Mouse (Mus musculus): ENCODE data around the gene Gldn.

Gldn gene

DNA sequence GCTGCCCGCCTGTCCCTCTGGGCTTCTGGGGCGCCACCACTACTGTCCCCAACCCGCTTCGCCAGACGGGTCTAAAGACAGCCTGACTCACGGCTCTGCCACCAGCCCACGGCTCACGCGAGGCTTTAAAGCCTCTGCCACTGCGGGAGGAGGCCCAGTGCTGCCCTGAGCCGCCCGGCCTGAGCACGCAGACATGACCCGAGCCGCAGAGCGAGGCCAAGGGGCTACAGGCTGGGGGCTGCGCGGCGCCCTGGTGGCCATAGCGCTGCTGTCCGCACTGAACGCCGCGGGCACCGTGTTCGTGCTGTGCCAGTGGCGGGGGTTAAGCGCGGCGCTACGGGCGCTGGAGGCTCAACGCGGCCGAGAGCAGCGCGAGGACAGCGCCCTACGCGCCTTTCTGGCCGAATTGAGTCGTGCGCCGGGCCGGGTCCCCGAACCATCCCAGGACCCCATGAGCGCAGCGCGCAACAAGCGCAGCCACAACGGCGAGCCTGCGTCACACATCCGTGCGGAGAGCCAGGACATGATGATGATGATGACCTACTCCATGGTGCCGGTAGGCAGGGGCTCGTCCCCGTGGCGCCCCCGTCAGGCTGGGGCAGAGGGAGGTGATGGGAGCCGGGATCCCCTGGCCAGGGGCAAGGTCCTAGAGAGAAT lies at the start of gene Gldn:
Gene Gldn, plus strand, starts transcription at position 156 of the 657 bp plus-strand sequence.
- DNase-seq: peak; percentile 45 to 62

DNA sequence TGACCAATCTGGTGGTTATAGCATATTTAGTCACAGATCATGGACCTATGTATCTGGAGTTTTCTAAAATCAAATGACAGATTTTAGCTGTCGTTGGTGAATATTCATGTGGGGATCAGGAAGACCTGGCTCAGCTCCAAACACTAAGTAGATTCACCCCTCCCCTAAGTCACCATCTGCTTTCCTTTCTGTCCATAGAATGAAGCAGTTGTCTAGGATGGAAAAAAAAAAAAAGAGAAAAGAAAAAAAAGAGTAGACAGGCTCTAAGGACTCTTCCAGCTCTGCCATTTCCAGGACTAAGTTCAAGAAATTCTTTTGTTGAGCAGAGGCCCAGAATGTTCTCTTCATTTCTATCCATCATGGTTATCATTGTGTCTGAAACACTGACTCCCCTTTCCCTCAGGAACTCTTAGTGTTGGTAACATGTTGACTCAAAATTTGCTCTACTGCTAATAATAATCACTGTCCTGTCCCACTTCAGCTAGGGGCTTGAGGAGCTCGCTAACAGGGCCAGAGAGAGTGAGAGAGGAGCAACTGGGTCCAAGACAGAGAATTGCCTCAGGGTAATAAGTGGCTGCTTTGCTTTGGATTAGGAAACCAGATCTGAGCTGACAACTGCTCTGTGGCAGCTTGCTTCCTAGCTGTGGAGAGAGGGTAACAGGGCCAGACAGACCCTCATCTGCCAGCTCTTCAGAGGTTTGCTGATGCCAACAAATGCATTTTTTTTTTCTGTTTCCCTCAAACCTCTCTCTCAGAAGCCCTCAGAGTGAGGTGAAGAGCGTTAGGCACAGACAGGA lies 41.2 kb upstream of the Gldn start:
- DNase-seq: no peak

DNA sequence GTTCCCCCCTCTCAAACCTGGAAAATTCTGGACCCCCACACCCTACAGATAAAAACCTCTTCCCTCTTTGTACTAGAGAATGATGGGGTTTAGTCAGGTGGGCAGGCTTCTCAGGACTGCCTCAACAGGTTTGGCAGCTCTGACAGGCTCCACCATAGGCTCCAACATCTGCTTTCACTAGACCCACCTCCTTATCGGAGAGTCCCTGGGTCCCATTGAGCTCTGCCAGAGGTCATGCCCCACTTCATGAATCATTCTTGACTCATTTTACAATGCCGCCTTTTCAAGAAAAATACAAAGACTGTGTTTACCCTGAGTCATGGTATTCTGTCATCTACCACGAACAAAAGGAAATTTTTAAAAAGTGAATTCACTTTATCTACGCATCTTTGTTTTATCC lies 21.5 kb upstream of the Gldn start:
- DNase-seq: no peak

DNA sequence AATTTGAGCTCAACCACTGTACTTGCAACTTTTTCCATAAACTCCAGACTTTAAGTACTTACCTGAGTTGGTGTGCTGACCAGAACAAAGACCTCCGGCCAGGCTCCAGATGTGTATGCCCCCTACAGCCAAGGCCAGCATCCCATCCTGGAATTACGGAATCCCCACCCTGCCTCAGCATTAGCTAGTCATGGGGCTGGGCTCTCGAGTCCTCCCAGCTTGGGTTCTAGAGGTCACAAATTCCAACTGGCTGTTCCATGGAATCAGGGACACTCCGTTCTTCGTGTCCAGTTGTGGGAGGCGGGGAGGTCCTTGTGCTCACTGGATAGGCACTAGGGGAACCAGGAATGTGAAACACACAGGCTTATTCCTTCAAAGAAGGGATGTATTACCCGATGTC lies 18.3 kb upstream of the Gldn start, which contains the start of gene Cyp19a1:
Gene Cyp19a1, minus strand, starts transcription at position 101 of the 400 bp plus-strand sequence.
- no peak for DNase-seq

DNA sequence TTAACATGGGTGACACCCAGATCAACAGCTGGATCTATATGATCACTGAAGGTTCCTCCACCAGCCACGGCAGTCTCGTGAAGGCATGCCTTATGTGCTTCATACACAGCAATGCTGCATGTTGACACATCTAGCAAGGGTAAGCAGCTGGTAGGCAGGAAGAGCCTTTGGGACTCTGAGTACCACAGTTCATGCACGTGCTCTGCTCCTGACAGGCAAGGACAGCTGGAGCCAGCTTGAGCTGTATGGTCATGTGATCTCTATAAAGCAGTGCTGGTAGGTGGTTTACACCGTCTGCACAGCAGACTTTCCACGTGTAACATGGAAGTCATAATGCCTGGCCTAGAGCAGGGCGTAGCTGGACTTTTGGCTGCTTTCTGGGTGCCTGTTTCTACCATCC lies 16.3 kb upstream of the Gldn start:
- no peak for DNase-seq

DNA sequence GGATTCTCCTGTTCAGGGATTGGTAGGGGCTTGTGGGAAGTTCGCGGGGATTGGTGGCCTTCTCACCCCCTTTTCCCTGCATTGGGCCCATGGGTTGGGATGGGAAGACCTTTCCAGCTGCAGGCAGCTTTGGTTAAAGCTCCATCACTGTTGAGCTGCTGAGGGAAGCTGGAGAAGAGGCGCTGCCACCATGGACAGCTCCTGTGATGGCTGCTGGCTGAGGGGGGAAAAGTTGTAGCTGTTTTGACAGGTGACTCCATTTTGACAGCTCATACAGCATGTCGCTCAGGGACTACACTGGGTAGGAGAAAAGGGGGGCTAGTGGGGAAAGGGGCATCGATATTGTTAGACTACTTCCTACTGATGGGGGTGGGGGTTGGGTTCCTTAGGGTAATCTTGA lies 15.4 kb upstream of the Gldn start:
- DNase-seq: peak; percentile 65 to 66

DNA sequence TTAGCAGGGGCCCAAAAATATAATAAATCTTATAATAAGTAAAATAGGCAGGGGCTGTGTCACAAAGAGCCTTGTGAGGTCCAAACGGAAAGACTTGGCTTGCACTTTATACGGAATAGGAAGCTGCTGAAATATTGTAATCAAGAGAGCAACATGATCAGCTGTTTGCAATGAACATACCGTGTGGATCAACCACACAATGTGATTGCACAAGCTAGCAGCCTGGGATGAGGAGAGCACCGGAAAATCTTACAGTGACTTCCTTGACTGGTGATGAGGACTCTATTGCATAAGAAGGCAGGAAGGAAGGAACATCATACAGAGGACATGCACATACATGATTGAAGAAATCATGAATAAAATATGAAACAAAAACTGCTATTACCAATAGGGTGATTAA lies 11.0 kb upstream of the Gldn start:
- DNase-seq: no peak

DNA sequence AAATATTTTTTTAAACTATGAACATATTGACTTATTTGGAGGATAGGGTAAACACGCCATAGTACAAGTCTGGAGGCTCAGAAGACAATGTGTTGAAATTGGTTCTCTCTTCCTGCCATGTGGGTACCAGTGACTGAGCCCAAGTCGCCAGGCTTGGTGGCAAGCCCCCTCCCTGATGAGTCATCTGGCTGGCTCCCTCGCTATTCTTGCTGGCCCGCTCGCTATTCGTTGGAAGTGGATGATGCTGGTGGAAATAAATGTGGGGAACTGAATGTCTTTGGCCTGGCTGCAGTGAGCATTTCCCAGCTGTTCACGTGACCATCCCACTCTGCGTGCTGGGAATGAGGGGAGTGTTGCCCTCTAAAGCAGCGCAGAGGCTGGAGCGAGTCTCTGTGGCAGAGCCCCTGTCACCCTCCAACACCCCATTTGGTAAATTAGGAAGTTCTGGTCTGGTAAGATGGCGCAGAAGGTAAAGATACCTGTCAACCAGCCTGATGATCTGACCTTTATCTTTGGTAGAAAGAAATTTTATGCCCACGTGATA lies 7.2 kb upstream of the Gldn start:
- no peak for DNase-seq

DNA sequence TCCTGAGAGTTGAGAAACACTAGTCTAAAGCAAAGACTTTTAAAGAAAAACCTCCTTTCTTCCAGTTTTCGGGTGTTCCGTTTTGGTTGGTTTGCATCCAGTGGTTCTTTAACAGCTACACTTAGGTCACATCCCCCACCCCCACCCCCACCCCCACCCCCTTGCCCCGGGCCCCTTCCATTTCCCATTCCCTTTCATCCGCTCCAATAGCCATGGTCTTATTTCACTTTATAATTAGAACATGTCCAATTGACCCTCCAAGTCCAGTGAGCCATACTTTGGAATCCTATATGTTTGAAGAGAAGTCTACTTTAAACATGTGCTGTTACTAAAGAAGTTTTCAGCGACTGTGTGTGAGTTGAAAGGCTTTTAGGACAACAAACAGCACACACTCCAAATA lies 1.5 kb downstream of the Gldn start:
- no peak for DNase-seq

DNA sequence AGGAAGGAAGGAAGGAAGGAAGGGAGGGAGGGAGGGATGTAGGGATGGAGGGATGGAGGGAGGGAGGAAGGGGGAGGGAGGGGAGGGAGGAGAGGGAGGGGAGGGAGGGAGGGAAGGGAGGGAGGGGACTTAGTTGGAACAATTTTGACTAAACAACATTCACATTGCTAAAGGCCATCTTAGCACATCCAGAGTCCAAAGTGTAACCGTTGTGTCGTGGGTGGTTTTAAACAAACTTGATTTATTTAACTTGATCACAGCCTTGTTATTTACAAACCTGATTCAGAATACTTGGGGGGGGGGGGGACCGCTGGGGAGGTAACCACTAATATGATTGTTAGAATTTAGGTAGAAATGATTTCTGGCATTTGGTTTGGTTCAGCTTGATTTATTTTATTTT lies 13.1 kb downstream of the Gldn start:
- no peak for DNase-seq

DNA sequence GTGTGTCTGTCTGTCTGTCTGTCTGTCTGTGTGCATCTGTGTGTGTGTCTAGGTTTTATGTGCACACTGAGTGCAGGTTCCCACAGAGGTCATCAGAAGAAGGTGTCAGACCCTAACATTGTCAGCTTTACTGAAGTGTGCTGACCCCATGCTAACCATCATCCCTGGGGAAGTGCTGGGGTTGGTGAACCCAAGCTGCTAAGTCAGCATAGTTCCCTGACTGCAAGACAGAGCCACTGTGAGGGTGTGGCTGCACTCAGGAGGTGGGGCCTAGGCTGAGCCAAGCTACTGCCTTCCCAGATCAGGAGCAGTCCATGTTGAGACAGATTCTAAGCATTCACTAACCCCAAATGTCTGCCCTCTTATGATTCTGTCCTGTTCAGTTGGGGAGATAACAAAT lies 13.5 kb downstream of the Gldn start:
- no peak for DNase-seq

DNA sequence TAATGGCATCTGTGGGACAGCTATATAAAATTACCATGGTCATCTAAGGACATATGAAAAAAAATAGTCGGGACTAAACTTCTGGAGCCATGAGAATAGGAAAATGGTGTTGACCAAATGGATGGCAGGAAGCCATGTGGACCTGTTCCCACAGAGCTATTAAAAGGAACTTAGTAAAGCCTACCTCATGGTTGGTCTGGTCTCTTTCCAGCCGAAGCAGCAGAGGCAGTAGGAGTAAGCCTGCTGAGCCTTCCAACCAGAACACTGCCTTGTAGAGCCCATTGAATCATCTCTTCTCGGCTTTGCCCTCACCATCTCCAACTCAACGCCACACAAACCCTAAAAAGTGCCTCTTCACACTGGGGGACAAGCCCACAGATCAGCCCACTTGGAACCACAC lies 15.0 kb downstream of the Gldn start:
- DNase-seq: no peak

DNA sequence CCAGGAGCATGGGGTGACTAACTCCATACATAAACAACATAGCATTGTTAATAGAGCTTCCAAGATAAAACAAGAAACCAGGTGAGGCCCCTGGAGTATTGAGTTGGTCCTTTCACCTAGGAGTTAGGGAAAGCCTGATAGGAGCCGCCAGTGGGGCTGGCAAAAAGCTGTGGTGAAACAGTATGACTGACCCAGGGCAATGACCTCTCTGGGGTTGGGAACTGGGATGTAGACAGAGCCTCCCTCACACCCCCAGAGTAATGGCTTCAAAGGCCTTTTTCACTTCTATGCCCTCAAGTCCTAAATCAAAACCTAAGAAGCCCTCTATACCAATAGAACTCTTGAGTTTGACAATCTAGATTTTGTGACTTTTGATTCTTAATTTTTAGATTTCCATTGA lies 21.9 kb downstream of the Gldn start:
- no peak for DNase-seq

DNA sequence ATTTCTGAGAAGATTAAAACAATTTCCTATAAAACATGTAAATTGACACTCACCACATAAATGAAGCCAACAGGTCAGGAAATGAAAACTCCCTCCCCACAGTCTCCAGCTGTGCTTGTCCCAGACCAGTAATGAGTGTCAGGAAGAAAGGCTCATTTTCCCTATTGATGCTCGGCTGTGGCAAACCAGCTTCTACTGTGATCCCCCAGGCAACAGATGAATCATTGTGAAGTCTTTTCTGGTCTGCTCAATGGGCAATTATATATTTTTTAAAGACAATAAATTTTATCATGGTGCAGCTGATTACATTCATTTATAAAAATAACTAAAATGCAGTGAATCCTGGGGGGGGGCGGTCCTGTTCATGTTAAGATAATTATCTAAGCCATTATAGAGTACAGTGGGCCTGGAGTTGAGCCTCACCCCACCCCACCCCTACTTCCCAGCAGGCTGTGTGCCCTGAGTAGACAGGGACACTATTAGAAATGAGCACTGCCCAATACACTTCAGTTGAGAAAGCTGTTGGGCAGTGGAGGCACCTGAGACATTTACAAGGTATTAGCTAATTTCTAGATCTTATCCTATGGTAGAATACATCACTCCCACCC lies 22.6 kb downstream of the Gldn start:
- no peak for DNase-seq

DNA sequence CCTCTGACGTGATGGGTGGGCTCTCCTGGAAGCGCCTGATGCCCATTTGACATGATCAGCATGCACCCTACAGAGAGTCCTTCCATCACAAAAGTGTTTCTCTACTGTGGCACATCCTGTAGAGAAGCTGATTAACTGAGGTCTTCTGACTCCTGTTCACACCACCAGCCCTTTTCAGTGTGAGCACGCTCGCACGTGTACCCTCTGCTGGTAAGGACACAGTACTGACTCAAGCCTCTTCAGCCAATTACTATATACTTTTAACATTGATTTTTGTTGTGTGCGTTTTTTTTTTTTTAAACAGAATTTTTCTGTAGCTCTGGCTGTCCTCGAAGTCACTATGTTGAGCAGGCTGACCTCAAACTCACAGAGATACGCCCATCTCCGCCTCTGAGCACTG lies 30.1 kb downstream of the Gldn start:
- no peak for DNase-seq

DNA sequence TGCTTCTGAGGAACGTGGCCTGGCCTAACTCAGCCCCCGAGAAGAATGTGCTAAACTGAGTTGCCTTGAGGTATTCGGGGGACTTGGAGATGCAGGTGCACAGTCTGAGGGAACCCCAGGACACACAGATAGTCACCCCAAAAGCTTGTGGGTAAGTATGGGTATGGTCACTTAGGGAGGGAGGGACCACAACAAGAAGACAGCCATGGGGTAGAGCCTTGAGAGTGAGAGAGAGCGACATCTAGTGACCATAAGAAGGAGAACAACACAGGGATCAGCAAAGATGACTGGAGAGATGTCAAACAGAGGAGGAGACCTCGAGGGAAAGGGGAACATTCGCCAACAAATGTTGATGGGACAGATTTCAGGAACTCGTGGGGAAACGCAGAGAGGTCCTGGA lies 37.2 kb downstream of the Gldn start:
- DNase-seq: no peak

DNA sequence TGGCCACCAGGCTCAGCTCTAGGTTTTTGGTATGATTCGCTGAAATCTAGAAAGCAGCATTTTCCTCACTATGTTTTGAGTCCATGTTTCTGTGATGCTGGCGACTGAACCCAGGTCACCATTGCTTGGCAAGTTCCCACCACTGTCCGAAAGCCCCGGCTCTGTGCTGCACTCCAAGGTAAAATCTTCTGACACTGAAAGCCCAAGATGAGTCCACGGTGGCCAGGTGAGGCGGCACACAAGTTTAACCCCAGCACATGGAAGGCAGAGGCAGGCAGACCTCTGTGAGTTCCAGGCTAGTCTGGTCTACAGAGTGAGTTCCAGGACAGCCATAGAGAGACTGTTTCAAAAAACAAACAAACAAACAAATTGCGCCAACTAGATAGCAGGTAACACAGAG lies 42.9 kb downstream of the Gldn start:
- DNase-seq: no peak

DNA sequence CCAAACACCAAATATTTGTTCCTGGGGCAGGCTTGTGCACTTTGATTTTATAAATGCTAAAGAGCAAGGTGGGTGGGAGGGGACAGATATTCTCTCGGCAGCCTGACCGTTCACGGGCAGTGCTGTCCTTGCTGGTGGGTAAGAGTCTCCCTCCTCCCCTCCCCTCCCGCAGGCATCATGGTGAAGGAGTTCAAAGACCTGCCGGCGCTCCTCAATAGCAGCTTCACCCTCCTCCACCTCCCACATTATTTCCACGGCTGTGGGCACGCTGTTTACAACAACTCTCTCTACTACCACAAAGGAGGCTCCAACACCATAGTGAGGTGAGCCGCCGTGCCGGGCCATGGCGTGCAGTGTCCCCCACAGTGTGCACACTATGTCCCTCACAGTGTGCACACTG lies 49.3 kb downstream of the Gldn start:
- DNase-seq: no peak

DNA sequence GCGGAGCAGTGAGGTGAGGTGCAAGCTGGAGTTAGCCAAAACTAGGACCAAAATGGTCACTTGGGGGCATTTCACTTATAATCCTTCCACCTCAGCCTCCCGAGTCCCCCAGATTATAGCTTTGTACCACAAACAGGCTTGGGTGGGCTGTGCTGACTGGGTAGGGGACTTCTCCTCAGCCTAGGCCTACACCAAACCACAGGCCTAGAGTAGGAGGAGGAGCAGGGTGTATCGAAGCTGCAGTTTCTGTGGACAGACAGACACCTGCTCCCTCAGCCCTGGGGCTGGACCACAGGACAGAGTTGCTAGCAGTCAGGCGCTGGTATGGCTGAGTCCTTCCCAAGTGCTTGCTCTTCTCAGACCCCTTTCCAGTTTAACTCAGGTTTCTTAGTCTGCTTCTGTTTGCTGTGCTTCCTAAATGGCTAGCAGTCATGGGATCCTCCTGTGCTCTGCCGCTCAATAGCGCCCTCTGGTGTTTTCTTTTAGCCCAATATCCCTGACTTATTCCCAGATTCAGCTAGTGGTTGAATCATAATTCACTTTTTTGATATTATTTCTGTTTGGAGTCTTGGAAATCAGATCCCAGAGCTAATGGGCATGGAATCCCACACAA lies 50.4 kb downstream of the Gldn start:
- peak; percentile 57 to 69 for DNase-seq

DNA sequence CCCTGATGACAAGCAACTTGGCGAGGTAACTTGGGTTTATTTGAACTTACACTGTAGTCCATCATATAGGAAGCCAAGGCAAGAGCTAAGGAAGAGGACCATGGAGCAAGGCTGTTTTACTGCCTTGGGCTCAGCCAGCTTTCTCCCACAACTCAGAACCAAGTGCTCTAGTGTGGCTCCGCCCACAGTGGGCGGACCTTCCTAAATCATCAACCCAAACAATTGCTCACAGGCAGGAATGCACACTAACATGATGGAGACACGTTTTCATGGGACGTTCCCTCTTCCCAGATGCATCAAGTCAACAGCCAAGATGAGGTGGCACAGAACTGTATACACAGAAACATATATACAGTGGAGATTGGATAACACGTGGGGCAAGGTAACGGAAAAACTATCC lies 55.7 kb downstream of the Gldn start:
- DNase-seq: no peak

DNA sequence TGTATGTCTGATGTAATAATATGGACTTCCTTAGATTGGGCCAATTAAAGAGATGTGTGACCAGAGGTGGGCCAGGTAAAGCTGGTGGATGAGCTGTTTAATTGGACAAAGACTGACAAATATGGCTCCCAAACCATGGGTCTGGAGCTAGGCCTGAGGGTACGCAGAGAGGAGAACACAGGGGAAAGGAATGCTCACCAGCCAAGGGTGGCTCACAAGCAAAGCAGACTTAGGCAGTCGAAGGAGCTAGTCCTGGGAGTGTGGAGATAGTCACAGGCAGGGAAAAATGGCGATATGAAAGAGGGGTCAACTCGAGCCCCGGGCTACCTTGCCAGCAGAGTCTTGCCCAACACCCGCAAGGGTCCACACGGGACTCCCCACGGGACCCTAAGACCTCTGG lies 70.5 kb downstream of the Gldn start:
- DNase-seq: no peak
